ENCODE assay signal across 8 mouse cellular contexts in the genomic region with DNA sequence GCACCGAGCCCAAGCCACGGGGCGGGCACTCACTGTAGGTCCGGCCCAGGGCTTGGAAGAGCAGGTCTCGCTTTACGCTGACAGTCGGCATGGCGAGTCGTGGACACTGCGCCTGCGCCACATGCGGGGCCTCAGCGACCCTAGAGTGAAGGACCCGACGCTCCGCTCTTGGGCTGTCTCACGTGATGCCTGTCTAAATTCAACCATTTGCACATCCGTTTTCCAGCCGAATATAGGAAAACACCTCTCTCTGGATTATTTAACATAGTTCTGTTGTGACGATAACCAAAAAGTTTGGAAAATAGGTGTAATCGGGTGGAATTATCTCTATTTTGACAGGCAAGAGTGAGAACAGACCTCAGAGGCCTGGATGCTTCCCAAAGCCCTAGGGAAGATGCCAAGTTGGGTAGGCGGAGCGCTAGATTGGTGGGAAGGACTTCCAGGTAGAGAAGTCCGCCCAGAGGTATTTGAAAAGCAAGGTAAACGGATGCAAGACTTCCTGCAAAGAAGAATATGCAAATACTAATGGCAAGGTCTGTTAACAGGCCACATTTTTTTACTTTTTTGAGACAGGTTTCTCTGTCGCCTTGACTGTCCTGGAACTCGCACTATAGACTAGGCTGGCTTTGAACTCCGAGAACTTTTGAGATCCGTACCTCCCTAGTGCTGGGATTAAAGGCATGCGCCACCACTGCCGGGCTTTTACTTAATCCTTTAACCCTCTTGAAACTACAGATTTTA. TPM values are rescaled to one million over a fixed set of nuclear protein-coding genes. Genes with fewer than 3 reads are reported as not detected.
DNase-seq lines count a peak whose midpoint lies in the region; ATAC-seq and TF ChIP-seq lines count a peak whose summit lies in the region.

Gene Farsb, minus strand, starts transcription at position 146 of the 741 bp plus-strand sequence.

- no peak for TF ChIP-seq POLR2A in bone marrow macrophage, adult 2 months (IDR thresholded peaks at IDR 0.05; ENCODE audit: borderline replicate concordance, low read depth, low read length)
- peak; percentile 84 for TF ChIP-seq POLR2A in embryonic fibroblast, embryonic 13.5 days (IDR thresholded peaks at IDR 0.05; ENCODE audit: low read depth, low read length)

- H3K9ac ChIP-seq in kidney, embryonic 14.5 days (ENCODE audit: low read depth, low read length) = peak within 1 kb of the TSS; percentile 86
- H3K9ac ChIP-seq in limb, embryonic 15.5 days = peak within 1 kb of the TSS; percentile 84

- DNase-seq in A20 (ENCODE audit: low read depth, low spot score) = peak; percentile 96
- DNase-seq in heart, adult 9 months (ENCODE audit: low spot score in 2 of 2) = peak; percentile 88 to 92
- peak; percentile 72 to 88 for DNase-seq in monocyte, adult 2 months (ENCODE audit: low read depth in 1 of 2, low spot score in 2 of 2)
- DNase-seq in spleen, postnatal 36 days (ENCODE audit: low spot score in 2 of 2) = peak; percentile 88 to 92

- no peak for TF ChIP-seq CTCF in bone marrow macrophage, adult 2 months (IDR thresholded peaks at IDR 0.05; ENCODE audit: low read depth, low read length)
- no peak for TF ChIP-seq CTCF in embryonic fibroblast, embryonic 13.5 days (IDR thresholded peaks at IDR 0.05; ENCODE audit: borderline replicate concordance, insufficient read depth, low read length)

- under 1% methylated on average over 31 of the region's 31 CpGs for WGBS in kidney, embryonic 14.5 days
- WGBS in limb, embryonic 15.5 days = under 1% methylated on average over 31 of the region's 31 CpGs

- no peaks in the 10 kb centered on the region for H3K27me3 ChIP-seq in kidney, embryonic 14.5 days (ENCODE audit: control insufficient read depth, insufficient read depth, low read length)
- no peaks in the 10 kb centered on the region for H3K27me3 ChIP-seq in limb, embryonic 15.5 days

- H3K27ac ChIP-seq in bone marrow macrophage, adult 2 months (ENCODE audit: insufficient read depth, low read depth, low read length) = peak within 1 kb of the TSS; percentile 76
- peak within 1 kb of the TSS; percentile 53 for H3K27ac ChIP-seq in embryonic fibroblast, embryonic 13.5 days (ENCODE audit: insufficient read depth, low read length)
- H3K27ac ChIP-seq in kidney, embryonic 14.5 days (ENCODE audit: low read depth, low read length) = no peak within 1 kb of the TSS
- H3K27ac ChIP-seq in limb, embryonic 15.5 days = peak within 1 kb of the TSS; percentile 84

- no peaks in the 10 kb centered on the region for H3K9me3 ChIP-seq in kidney, embryonic 14.5 days (ENCODE audit: control insufficient read depth, low read length)
- no peaks in the 10 kb centered on the region for H3K9me3 ChIP-seq in limb, embryonic 15.5 days

- peak; percentile 98 for ATAC-seq in kidney, embryonic 14.5 days (ENCODE audit: low FRiP score, low TSS enrichment)
- peak; percentile 92 for ATAC-seq in limb, embryonic 15.5 days (ENCODE audit: insufficient number of reproducible peaks, low FRiP score, low TSS enrichment, low read depth)

- H3K4me1 ChIP-seq in bone marrow macrophage, adult 2 months (ENCODE audit: control insufficient read depth, insufficient read depth, low read length) = peaks cover 27% of the 10 kb centered on the region
- H3K4me1 ChIP-seq in embryonic fibroblast, embryonic 13.5 days (ENCODE audit: control insufficient read depth, insufficient read depth, low read length) = peaks cover 2% of the 10 kb centered on the region; the same call in 1 of the 2 replicates
- peaks cover 12% of the 10 kb centered on the region; the same call in 1 of the 2 replicates for H3K4me1 ChIP-seq in kidney, embryonic 14.5 days (ENCODE audit: control insufficient read depth, insufficient read depth, low read length)
- H3K4me1 ChIP-seq in limb, embryonic 15.5 days = peaks cover 21% of the 10 kb centered on the region

- H3K4me3 ChIP-seq in bone marrow macrophage, adult 2 months (ENCODE audit: insufficient read depth, low read length) = peak within 1 kb of the TSS; percentile 92
- peak within 1 kb of the TSS; percentile 90 for H3K4me3 ChIP-seq in embryonic fibroblast, embryonic 13.5 days (ENCODE audit: insufficient read depth, low read length)
- peak within 1 kb of the TSS; percentile 89 for H3K4me3 ChIP-seq in kidney, embryonic 14.5 days (ENCODE audit: low read length)
- peak within 1 kb of the TSS; percentile 71 for H3K4me3 ChIP-seq in limb, embryonic 15.5 days

- peak within 1 kb of the TSS; percentile 87 for H3K4me2 ChIP-seq in kidney, embryonic 14.5 days (replicated peaks; ENCODE audit: low read depth, low read length)
- H3K4me2 ChIP-seq in limb, embryonic 15.5 days = peak within 1 kb of the TSS; percentile 72

- H3K36me3 ChIP-seq in kidney, embryonic 14.5 days (ENCODE audit: control insufficient read depth, insufficient read depth, low read length) = no peaks in the 10 kb centered on the region; the same call in 1 of the 2 replicates
- H3K36me3 ChIP-seq in limb, embryonic 15.5 days = peaks cover 6% of the 10 kb centered on the region; the same call in 1 of the 2 replicates

RNA-seq across cellular contexts. Expression of gene Farsb, which starts in this region (rescaled TPM):
- polyA plus RNA-seq in bone marrow macrophage, adult 2 months (2012; ENCODE audit: insufficient read depth, insufficient read length, missing spikeins) = 35.7 and 40.1 TPM in 2 replicates
- 108 and 125 TPM in 2 replicates for polyA plus RNA-seq in embryonic fibroblast, embryonic 13.5 days (2011; ENCODE audit: insufficient read length, low read depth, missing spikeins)
- 135 and 148 TPM in 2 replicates for polyA plus RNA-seq in kidney, embryonic 14.5 days (2014; fragmentation: Nextera tagmentation; extraction: Ambion mirVana)
- polyA plus RNA-seq in limb, embryonic 15.5 days (2015; fragmentation: Nextera tagmentation; extraction: Ambion mirVana) = 125 and 127 TPM in 2 replicates
